Mouse (Mus musculus): ENCODE measurements around the gene Fam162a.
"Not testable (repeated sequence)": the region's sequence is repeated elsewhere in the genome, so short reads cannot be mapped to it uniquely, and the experiment has no call there.

Fam162a gene

DNA sequence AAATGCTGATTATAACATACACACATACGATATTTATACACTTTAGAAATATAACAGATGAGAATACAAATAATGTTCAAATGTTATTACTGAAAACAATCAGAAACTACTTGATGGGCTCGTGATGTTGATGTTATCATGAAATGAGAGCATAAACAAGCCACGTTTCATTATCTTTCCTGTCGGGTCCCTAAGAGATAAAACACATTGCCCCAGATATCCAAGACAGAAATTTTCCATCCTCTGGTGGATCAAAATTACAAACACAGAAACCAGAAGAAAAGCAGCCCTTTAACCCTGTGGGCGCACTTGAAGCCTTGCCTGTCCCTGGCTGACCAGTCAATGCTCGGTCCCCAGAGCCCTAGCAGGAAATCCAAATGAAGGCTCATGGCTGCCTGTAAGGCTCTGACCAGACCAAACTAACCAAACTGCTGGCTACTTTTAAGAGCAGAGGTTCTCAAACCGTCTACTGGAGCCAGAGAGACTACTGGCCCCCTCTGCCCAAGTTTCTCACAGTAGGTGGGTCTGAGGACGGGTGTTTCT is 13.4 kb downstream of the Fam162a start:
- DNase-seq: no peak

DNA sequence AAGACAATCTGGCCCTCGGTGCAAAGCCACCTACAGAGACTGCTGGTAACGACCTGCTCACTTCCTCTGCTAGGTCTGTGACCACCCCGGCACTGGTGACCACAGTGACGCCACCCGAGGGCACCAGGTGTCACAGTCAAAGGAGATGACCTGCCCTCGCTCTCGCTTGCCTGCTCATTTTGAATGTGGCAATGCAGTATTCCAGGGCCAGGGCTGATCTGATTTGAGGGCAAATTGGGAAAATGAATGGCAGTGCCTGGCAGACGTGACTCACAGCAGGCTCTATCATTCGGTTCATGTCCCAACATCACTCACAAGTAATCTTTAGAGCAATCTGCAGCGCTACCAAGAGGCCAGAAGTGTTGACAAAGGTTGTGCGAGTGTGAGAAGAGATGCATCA is 15.0 kb downstream of the Fam162a start:
- DNase-seq: no peak

DNA sequence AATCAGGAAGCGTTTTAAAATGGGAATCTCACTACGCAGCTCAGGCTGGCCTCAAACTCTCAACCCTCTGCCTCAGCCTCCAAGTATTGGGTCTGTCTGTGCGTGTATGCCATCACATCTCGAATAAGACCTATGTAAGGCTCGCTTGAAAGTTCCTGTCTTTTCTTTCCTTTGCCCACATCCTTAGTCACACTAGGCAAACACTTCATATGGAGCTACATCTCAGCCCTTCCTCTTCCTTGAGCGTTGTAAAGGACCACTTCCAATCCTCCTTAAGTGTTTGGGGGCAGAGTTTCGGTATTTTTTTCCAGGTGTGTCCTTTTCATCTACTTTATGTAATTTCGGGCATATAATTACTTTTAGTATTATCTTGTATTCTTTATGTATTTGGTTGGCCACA is 16.5 kb downstream of the Fam162a start:
- no peak for DNase-seq

DNA sequence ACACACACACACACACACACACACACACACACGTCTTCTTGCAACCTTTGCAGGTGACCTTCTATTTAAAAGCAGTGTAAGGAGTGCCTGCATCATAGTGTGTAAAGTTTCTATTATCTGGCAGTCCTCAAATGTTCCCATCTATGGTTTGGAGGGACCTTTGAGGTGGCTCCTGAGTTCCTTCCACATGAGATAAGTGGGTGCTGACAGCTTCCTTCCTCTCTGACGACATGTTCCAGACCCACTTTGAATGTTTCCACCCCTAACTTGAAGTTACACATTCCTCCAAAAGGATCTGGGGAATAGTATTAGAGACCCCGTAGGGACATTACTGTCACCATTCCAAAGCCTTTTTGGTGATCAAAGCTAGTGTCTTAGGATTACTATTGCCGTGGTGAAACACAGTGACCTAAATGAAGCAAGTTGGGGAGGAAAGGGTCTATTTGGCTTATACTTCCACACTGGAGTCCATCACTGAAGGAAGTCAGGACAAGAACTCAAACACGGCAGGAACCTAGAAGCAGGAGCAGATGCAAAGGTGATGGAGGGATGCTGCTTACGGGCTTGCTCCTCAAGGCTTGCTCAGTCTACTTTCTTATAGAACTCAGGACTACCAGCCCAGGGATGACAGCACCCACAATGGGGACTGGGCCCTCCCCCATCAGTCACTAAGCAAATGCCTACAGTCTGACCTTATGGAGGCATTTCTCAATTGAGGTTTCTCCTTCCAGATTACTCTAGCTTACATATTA is 17.7 kb downstream of the Fam162a start:
- no peak for DNase-seq

DNA sequence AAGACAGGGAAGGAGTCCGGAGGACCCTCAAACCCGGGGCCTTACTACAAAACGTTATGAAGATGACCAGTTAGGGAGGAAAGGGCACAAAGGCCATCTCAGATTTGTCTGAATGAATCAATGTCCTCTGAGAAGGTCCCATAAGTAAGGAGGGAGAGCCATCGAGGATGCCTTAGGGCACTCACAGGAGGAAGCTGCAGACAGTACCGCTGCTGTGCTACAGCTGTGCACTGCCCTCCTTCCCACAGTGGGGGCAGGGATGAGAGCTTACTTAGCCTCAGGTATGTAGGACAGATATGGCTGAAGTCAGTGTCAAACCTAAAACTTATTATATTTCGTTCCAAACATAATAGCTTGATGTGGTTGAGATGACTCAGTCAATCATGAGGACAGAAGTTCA is 19.9 kb downstream of the Fam162a start:
- DNase-seq: no peak

DNA sequence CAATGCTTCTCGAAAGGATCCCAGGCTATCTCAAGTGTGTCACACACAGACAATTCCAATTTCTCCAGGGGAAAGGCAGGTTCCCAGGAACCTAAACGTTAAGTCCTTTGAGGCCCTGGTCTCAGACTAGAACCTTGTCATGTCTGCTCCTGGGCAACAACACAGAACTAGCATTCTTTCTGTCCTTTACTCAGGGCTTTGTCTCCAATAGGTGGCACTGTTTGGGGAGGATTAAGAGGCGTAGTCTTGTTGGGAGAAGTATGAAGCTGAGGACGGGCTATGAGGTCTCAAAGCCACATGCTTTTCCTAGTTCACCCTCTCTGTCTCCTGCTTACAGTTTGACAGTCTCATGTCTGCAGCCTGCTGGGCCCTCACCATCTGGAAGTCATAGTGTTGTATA is 23.9 kb downstream of the Fam162a start:
- no peak for DNase-seq

DNA sequence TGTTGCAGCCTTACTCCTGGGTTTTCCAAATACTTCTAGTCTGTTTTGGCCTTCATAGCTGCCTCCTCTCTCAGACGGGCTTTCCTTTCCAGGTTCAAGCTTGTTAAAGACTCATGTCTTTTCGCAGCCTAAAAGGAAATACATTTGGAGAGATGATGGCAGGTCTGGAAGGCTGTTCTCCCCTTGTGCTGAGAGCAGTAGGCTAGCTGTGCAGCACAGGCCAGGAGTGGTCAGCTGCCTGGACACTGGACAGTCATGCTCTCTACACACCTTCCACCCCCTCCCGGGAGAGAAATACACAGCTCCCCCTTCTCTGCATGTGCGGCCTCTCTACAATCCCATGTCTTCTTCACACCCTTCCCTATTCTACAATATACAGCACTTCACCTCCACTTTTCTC is 27.4 kb downstream of the Fam162a start:
- DNase-seq: no peak

DNA sequence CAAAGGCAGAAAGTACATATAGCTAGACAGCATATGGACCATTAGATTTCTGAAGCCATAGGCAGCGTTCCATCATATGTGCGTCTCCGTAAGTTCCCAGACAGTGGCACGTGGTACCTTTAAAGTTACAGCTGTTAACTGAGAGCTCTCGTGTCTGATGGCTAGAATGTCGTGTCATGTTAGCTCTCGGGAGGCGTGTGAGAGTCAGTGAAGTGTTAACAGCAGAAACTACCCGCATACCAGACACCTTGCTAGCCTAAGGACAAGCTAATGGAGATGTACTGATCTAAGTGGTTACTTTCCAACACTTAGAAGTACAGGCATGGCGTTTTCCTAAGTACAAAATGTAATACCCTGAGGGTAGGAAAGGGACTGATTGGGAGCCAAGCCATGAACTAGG is 28.3 kb downstream of the Fam162a start:
- no peak for DNase-seq

DNA sequence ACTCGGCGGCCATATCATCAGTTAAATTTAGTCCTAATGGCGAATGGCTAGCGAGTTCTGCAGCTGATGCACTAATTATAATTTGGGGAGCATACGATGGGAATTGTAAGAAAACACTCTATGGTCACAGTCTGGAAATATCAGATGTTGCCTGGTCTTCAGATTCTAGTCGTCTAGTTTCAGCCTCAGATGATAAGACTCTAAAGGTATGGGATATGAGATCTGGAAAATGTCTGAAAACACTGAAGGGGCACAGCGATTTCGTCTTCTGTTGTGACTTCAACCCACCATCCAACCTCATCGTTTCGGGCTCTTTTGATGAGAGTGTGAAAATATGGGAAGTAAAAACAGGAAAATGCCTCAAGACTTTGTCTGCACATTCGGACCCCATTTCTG is 29.8 kb downstream of the Fam162a start:
- no peak for DNase-seq

DNA sequence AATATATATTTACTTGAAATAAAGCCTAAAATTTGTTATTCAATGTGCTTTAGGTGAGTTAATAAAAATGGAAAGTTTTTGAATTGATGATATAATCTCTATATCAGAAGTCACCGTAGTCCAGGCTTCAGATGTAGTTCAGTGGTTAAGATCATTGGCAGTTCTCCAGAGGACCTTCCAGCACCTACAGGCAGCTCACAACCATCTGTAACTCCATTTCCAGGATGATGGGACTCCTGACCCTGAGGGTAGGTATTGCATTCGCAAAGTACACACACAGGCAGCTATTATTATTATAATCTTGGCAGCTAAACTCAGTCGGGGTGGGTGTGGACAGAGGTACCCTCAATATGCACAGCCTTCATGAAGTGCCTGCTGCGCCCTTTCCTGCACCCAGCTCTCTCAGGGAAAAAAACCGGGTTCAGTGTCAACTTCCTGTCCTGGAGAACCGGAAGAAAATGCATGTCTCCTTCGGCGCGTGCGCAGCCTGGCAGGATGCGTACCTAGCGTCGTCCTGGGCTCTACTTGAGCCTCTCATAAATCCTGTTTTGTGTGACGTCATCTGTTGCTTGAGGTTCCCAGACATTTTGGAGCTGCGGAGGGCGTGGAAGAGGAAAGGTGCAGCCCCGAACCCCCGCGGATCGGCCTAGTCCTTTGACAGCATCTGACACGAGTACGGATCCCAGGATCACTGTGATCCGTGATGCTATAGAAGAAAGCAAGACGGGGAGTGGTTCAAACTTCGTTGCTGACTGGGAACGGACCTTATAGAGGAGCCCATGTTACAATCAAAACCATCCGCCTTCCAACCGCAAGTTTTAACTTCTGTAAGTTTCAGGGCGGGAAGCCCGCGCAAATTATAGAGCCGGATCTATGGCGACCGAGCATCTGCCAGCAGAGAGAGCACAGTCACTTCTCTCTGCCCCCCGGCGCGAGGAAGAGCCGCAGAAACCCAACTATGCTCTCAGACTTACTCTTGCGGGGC is 30.5 kb downstream of the Fam162a start, which contains the start of gene Wdr5b:
Wdr5b (plus strand) TSS at position 551 of the 985 bp plus-strand sequence.
- peak; percentile 99 for DNase-seq

DNA sequence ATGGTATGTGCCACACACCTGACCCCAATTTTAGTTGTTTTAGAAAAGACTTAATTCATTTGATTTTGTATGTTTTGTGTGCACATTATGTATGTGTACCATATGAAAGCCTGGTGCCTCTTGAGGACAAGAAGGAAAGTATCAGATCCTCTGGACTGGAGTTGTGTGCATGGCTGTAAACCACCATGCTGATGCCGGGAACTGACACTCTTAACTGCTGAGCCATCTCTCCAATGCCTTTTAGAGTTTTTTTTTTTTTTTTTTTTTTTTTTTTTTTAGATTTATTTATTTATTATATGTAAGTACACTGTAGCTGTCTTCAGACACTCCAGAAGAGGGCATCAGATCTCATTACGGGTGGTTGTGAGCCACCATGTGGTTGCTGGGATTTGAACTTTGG is 43.3 kb downstream of the Fam162a start:
- not testable (repeated sequence) for DNase-seq

DNA sequence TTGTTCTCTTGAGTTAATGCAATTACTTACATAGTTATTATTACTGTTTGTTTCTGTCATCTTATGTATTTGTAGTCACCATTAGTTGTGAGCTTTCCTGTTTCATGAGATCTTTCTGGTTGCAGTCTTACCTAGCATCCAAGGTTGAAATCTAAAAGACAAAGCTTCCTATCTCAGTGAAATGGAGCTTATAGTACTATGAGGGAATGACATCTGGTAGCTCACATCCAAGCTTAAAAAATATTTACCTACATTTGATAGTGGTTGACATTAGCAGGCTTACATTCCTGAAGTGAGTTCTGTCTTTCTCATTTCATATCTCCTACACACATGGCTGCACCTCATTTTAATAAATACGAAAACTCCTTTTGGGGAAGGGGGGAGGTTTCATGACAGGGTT is 55.1 kb downstream of the Fam162a start:
- no peak for DNase-seq

DNA sequence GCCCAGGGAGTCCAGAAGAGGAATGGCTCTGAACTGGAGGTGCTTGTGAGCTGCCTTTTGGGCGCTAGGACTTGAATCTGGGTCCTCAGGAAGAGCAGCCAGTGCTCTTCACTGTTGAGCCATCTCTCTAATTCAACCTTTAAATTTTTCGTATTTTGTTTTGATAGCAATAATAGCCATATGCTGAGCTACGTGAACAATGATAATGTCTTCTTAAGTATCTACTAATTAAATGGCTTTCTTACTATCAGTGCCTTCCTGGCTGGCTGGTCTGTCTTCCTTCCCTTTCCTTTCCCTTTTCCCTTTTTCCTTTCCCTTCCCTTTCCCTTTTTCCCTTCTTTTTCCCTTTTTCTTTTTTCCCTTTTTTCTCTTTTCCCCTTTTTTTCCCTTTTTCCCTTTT is 63.0 kb downstream of the Fam162a start:
- DNase-seq: no peak

DNA sequence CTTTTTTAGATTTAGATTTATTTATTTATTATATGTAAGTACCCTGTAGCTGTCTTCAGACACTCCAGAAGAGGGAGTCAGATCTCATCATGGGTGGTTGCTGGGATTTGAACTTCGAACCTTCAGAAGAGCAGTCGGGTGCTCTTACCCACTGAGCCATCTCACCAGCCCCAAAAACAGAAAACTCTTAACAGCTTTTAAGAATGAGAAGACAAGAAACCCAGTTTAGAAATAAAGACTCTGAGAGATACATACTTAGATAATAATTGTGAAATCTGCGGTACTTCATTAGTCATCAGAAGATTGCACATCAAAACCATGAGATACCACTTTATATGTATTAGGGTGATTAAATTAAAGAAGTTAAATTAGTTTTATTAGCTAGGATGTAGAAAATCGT is 72.5 kb downstream of the Fam162a start:
- not testable (repeated sequence) for DNase-seq

All from cerebellum, adult 9-10 months (tissue).